Comparison of ENCODE assay signal across 17 mouse cellular contexts in the genomic region with DNA sequence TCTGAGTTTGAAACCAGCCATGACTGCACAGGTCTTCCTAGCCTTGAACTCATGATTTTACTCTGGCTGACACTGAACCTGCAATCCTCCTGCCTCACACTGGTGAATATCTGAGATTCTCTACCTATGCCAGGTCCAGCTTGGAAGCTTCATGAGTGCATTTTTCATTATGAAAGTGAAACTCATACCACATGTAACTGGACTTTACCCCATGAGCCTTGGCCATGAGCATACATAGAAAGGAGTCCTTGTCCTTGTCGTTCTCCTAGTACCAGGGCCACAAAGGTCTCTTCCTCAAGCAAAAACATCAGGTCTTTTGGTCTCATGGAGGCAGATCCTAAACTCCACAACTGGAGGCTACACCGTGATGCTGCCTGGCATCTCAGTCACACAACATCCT.
"Had no signal": no experiment of that assay in that cellular context is flagged by ENCODE, and none has a peak within 500 bp of the region (broad histone marks: within the 10 kb centered on the region; RNA-seq: fewer than 3 reads in every experiment).

No protein-coding gene starts in this region.

- DNase-seq: liver, postnatal 0 days; lung, adult 2 months; lung, postnatal 14 days; lung, postnatal 36 days; right cerebral cortex, postnatal 14 days; spleen, adult 18-20 months; thymus, adult 18-20 months; thymus, postnatal 14 days; thymus, postnatal 36 days had no signal

- H3K4me2 ChIP-seq: lung, embryonic 15.5 days; midbrain, embryonic 11.5 days; midbrain, embryonic 13.5 days; midbrain, embryonic 15.5 days; neural tube, embryonic 12.5 days had no signal

- H3K4me1 ChIP-seq: lung, embryonic 15.5 days; midbrain, embryonic 13.5 days; midbrain, embryonic 15.5 days; neural tube, embryonic 12.5 days had no signal

- H3K4me3 ChIP-seq: lung, embryonic 15.5 days; megakaryocyte, embryonic 14.5 days; midbrain, embryonic 13.5 days; midbrain, embryonic 15.5 days; neural tube, embryonic 12.5 days had no signal

- H3K27ac ChIP-seq: lung, embryonic 15.5 days; macrophage; midbrain, embryonic 13.5 days; midbrain, embryonic 15.5 days; neural tube, embryonic 12.5 days had no signal

- H3K36me3 ChIP-seq: lung, embryonic 15.5 days; midbrain, embryonic 13.5 days; midbrain, embryonic 15.5 days; neural tube, embryonic 12.5 days had no signal

- H3K27me3 ChIP-seq: lung, embryonic 15.5 days; midbrain, embryonic 15.5 days; neural tube, embryonic 12.5 days had no signal

- H3K9me3 ChIP-seq: lung, embryonic 15.5 days; megakaryocyte, embryonic 14.5 days; midbrain, embryonic 13.5 days; midbrain, embryonic 15.5 days; neural tube, embryonic 12.5 days had no signal

- ATAC-seq: liver, postnatal 0 days; lung, postnatal 0 days; midbrain, embryonic 13.5 days; midbrain, embryonic 15.5 days had no signal

- H3K9ac ChIP-seq: liver, postnatal 0 days; lung, embryonic 15.5 days; midbrain, embryonic 13.5 days; midbrain, embryonic 15.5 days; neural tube, embryonic 12.5 days had no signal
